Mouse (Mus musculus) liver, embryonic 14.5 days (tissue): ENCODE measurements around the gene Dusp12. TPM values are rescaled to one million over a fixed set of nuclear protein-coding genes. Genes with fewer than 3 reads are reported as not detected.
A peak's percentile ranks its signal among the peaks of the same experiment; 100 is the strongest.

Experiments
- ATAC-seq: fragments of 200-750 bp; cut with Nextera tagmentation; 2 replicates; pipeline ENCODE4 v1.8.0; 2017; ENCODE audit warnings: moderate number of reproducible peaks, mild to moderate bottlenecking, moderate library complexity; ENCODE audit not compliant: insufficient read depth
- DNase-seq, 3 experiments: peaks; one replicate each; pipeline ENCODE4 v3.0.0-alpha.2; 2012 to 2013; ENCODE audit warnings: low read depth in 3 of 3, low spot score in 3 of 3
- H3K27ac ChIP-seq: fragments of 300-500 bp; sonication (generic); 2 replicates; pipeline ENCODE4 v1.5.1; 2014; ENCODE audit warnings: moderate library complexity, mild to moderate bottlenecking, control low read depth, inconsistent platforms
- H3K27me3 ChIP-seq: fragments of 300-500 bp; sonication (generic); 2 replicates; pipeline ENCODE4 v1.6.1; 2014; ENCODE audit warnings: mild to moderate bottlenecking, low read length, moderate library complexity; ENCODE audit not compliant: control insufficient read depth, insufficient read depth
- H3K36me3 ChIP-seq: fragments of 300-500 bp; sonication (generic); replicated peaks from 2 replicates; pipeline ENCODE4 v1.6.1; 2014; ENCODE audit warnings: low read depth; ENCODE audit not compliant: control insufficient read depth, insufficient read depth
- H3K4me1 ChIP-seq, 2 experiments: fragments of 200-500 bp in 1 of 2; fragments of 300-500 bp in 1 of 2; sonication (generic) in 1 of 2; replicated peaks; 2 replicates each; pipeline ENCODE4 v1.6.1; 2012 to 2014; ENCODE audit warnings: antibody characterized with exemption in 1 of 2, inconsistent platforms in 1 of 2, low read length in 1 of 2; ENCODE audit not compliant: control insufficient read depth in 2 of 2, insufficient read depth in 2 of 2
- H3K4me2 ChIP-seq: fragments of 300-500 bp; sonication (generic); 2 replicates; pipeline ENCODE4 v1.6.1; 2014; ENCODE audit warnings: low read depth, mild to moderate bottlenecking, control low read depth, moderate library complexity
- H3K4me3 ChIP-seq, 2 experiments: fragments of 200-500 bp in 1 of 2; fragments of 300-500 bp in 1 of 2; sonication (generic) in 1 of 2; 2 replicates each; pipeline ENCODE4 v1.5.1; 2012 to 2014; ENCODE audit warnings: low read depth in 2 of 2, low read length in 2 of 2, mild to moderate bottlenecking in 2 of 2, control low read depth in 1 of 2, inconsistent platforms in 1 of 2, moderate library complexity in 1 of 2; ENCODE audit not compliant: insufficient read depth in 1 of 2
- H3K9ac ChIP-seq: fragments of 300-500 bp; sonication (generic); replicated peaks from 2 replicates; pipeline ENCODE4 v1.6.1; 2014; ENCODE audit warnings: mild to moderate bottlenecking, control low read depth, moderate library complexity
- H3K9me3 ChIP-seq: fragments of 300-500 bp; sonication (generic); 2 replicates; pipeline ENCODE4 v1.6.1; 2016; ENCODE audit warnings: low read length, mixed read lengths; ENCODE audit not compliant: control insufficient read depth
- CTCF ChIP-seq: IDR thresholded peaks from 2 replicates; pipeline ENCODE4 v1.5.1; 2016; ENCODE audit warnings: antibody characterized with exemption, low read depth, control low read depth
- EP300 ChIP-seq: IDR thresholded peaks from 2 replicates; pipeline ENCODE4 v1.6.1; 2016; ENCODE audit warnings: antibody characterized with exemption, low read depth
- WGBS: fragments of 180-500 bp; shearing (Covaris S2); extraction: QIAGEN DNeasy Blood & Tissue Kit; methylation state at CpG from one replicate; pipeline ENCODE4 v1.1.7; 2014; ENCODE audit not compliant: insufficient replicate concordance; 5-methylcytosine and 5-hydroxymethylcytosine counted together
- polyA plus RNA-seq, 2 experiments: library from polyadenylated mRNA; depleted of rRNA in 1 of 2; stranded (reverse) in 1 of 2; unstranded in 1 of 2; fragments of >200 nt; fragmentation: Nextera tagmentation in 1 of 2; extraction: Ambion mirVana in 1 of 2; gene quantifications; 2 replicates each; pipeline versions ENCODE4 v1.2.1 to v1.2.3; 2012 to 2014

Dusp12 gene
- polyA plus RNA-seq, 2 experiments, result 13.6 to 19.1 TPM

DNA sequence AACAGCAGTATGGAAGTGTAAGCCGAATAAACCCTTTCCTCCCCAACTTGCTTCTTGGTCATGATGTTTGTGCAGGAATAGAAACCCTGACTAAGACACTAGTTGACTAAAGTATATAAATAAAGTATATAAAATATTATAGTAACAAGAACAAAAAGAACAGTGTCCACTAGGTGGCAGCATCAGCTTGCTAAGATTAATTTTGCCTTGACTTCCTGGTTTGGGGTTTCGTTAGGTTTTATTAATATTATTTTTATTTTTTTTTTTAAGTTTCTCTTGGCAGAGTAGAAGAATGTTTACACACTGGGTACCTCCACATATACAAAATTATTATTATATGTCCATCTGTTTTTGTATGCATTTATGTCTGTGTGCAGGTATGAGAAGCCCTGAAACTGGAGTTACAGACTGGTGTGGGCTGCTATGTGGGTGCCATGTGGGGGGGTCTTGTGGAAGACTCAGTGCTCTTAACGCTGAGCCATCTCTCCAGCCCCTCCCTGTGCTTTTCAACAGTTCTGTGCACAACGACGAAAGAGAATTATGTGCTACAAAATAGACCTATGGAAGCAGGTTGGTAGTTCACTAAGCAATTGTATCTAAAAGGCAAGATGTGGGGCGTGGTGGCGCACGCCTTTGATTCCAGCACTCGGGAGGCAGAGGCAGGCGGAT is 15.6 kb upstream of the Dusp12 start:
- no peaks in the 10 kb centered on the region for H3K36me3 ChIP-seq
- no peak for TF ChIP-seq EP300
- peak; percentile 46; the same call in 1 of the 2 replicates for TF ChIP-seq CTCF
- no peaks in the 10 kb centered on the region for H3K4me1 ChIP-seq
- peak; percentile 41 to 51 (median 46) for DNase-seq
- no peak overlapping the region for H3K9ac ChIP-seq
- 19% methylated on average over 10 of the region's 10 CpGs for WGBS
- ATAC-seq, result no peak
- peak overlapping the region; percentile 53 for H3K4me2 ChIP-seq
- no peak overlapping the region for H3K27ac ChIP-seq
- H3K27me3 ChIP-seq, result peaks cover 2% of the 10 kb centered on the region; the same call in 1 of the 2 replicates
- H3K4me3 ChIP-seq, result peak overlapping the region in 1 of 2 experiments; percentile 13; a peak in 1 of 4 replicates
- no peaks in the 10 kb centered on the region for H3K9me3 ChIP-seq

DNA sequence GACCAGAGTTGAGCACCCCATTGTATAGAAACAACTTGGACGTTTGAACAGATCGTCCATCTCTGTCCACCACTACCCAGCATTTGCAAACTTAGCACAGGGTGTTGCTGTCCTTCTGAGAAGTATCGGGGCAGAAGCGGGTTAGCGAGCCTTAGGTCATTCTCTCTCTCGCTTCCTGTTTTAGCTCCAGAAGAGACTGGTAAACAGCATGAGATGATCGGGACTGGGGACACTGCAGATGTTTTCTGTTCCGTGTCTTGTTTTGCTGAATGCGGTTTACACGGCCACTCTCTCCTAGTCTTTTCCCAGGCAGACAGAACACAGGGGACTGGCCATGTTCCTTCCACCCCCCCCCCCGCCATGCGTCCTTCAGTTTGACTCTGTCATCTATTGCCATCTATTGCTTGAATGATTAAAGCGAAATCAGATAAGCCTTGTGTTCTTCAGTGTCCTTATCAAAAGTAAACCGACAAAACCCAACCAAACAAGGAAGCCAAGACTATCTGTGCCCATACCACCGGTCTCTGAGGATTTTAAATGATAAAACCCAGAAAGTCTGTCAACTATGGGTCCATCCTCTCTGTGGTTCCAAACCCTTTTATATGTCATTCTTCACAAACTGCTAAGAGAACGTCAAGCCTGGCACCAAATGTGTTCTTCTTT is 13.2 kb upstream of the Dusp12 start:
- DNase-seq (no peak), ATAC-seq (no peak)
- H3K36me3 ChIP-seq, result no peaks in the 10 kb centered on the region
- no peak overlapping the region for H3K4me2 ChIP-seq
- 32% methylated on average over 16 of the region's 16 CpGs for WGBS
- H3K9me3 ChIP-seq, result no peaks in the 10 kb centered on the region
- H3K27me3 ChIP-seq, result no peaks in the 10 kb centered on the region
- H3K9ac ChIP-seq, result no peak overlapping the region
- TF ChIP-seq EP300 (no peak), CTCF (no peak)
- H3K4me1 ChIP-seq, result no peaks in the 10 kb centered on the region
- H3K4me3 ChIP-seq, result no peak overlapping the region
- no peak overlapping the region for H3K27ac ChIP-seq

DNA sequence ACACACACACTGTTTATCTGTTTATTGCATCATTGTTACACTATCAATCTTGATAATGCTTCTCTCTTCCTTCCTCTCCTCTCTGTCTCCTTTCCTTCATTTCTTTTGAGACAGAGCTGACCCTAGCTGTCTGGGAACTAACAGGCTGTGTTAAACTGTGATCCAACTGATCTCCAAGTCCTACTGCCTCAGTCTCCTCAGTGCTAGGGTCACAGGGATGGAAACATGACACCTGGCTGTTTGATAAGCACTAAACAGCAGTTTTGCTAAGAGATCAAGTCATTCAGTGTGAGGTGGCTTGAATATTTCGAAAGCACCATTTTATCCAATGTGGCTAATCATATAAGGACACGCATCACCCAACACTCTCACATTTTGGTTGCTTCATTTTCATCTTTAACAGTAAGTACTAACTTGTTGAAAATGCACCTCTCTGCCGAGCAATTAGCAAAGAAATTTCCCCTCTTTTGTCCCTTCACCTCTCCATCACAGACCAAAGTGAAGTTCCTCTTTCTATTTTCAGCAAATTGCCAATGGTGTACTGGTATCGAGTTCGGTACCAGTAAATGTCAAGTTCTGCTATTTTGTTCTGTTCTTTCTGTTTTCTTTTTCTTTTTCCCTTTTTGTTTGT is 11.4 kb upstream of the Dusp12 start:
- Histone ChIP-seq H3K4me3 (no peak overlapping the region), H3K9ac (no peak overlapping the region), H3K4me1 (no peaks in the 10 kb centered on the region), H3K27ac (no peak overlapping the region), H3K4me2 (no peak overlapping the region), H3K9me3 (no peaks in the 10 kb centered on the region), H3K36me3 (no peaks in the 10 kb centered on the region), H3K27me3 (no peaks in the 10 kb centered on the region)
- WGBS, result 31% methylated on average over 5 of the region's 5 CpGs
- no peak for DNase-seq
- no peak for TF ChIP-seq CTCF
- no peak for TF ChIP-seq EP300
- no peak for ATAC-seq

DNA sequence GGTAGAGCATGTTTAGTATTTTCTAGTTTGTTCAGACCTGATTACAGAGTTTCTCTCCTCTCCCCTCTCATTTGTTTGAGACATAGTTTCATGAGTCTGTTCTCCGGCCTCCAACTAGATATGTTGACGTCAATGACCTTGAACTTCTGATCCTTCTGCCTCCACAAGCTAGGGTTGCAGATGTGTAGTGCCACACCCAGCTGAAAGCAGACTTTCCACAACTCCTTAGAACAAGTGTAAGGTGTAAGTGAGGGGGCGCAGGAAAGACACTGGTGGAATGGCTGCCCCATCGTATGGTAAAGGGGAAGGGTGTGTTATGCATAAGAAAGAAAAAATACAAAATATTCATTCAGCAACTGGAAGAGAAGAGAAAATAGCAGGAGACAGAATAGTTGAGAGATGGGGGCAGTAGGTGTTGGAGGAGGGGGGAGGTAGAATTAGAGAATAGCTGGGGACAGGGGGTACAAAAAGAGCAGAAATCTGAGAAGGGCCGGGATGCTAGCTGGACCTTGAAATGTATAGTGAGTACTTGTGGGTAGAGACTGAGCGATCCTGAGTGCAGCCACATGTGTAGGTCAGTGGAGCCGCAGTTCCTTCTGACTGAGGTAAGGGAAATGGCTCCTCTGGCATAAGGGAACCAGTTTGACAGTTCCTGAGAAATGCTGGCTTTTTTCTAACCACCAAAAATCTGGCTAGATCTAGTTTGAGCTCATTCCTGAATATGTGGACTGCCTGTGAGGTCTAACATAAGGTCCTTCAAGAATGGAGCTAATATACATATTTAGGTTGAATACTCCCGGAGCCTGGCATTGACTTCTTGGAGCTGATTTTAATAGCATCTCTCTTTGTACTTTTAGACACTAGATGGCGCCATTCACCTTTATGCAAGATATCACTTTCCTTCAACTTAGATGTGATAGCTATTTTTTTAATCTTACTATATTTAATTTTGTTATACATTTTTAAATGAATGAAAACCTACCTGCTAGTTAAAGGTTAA is 9.6 kb upstream of the Dusp12 start:
- Histone ChIP-seq H3K27me3 (no peaks in the 10 kb centered on the region), H3K9ac (no peak overlapping the region), H3K9me3 (no peaks in the 10 kb centered on the region), H3K36me3 (no peaks in the 10 kb centered on the region), H3K27ac (no peak overlapping the region), H3K4me2 (no peak overlapping the region), H3K4me3 (no peak overlapping the region), H3K4me1 (no peaks in the 10 kb centered on the region)
- no peak for ATAC-seq
- 48% methylated on average over 9 of the region's 9 CpGs for WGBS
- peak in 1 of 3 experiments; percentile 45 for DNase-seq
- TF ChIP-seq EP300, result no peak
- TF ChIP-seq CTCF, result peak; percentile 62
